Mouse (Mus musculus): ENCODE results near the gene Map7. TPM values are rescaled to one million over a fixed set of nuclear protein-coding genes. Genes with fewer than 3 reads are reported as not detected.
A peak's percentile ranks its signal among the peaks of the same experiment; 100 is the strongest.

Gene Map7
- total and polyA plus RNA-seq, 2 experiments = 11.1 to 13.7 TPM

DNA sequence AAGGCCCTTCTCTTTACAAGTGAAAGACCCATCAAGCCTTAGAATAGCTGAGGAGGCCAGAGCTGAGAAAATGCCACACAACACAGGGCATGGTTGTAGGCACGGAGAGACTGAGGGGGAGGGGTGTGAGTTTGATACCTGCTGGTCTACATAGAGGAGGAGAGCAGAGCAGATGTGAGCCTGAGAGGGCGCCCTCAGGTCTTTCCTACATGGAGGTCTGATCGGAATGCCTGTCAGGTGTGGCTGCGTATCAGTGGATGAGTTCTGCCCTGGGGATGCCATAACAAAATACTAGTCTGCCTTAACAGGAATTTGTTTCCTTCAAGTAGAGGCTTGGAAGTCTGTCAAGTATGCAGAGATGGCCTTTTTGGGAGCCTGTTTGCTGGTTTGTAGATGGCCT is 37.0 kb downstream of the Map7 start:
- Histone ChIP-seq H3K27me3 (ENCODE audit: control insufficient read depth, insufficient read depth, low read length) (no peaks in the 10 kb centered on the region), H3K9ac (ENCODE audit: low read depth, low read length) (no peak overlapping the region), H3K36me3 (ENCODE audit: control insufficient read depth, insufficient read depth, low read length) (no peaks in the 10 kb centered on the region), H3K4me1 (ENCODE audit: control insufficient read depth, insufficient read depth, low read length) (peaks cover 17% of the 10 kb centered on the region), H3K79me2 (ENCODE audit: control insufficient read depth, insufficient read depth, low read length) (peaks cover 44% of the 10 kb centered on the region), H3K4me3 (ENCODE audit: insufficient read depth, low read depth, low read length) (no peak overlapping the region), H3K27ac (replicated peaks; ENCODE audit: insufficient read depth, low read depth, low read length) (no peak overlapping the region)
- TF ChIP-seq POLR2A (IDR thresholded peaks at IDR 0.05; ENCODE audit: extremely low read depth, insufficient read depth, low read length) (no peak), CTCF (IDR thresholded peaks at IDR 0.05; ENCODE audit: low read depth, low read length) (no peak)
- no peak for DNase-seq (ENCODE audit: extremely low read depth, low read depth, low spot score)
- 94% methylated on average over 4 of the region's 4 CpGs for WGBS

DNA sequence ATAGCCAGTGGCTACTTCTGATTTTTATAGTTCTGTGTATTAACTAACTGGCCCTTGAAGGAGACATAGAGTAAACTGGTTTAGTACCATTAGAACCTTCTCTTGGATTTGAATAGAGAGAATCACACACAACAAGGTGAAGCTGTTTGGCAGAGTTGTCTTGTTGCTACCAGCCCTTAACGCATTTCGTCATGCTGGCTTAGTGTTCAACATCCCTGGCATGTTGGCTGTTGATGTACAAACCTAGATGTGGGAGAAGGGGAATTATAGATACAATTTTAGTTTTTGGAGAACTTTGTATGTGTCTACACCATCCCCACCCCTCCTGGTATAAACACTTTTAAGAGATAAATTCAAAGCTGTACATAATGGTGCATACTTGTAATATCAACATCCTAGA is 37.5 kb downstream of the Map7 start:
- no peaks in the 10 kb centered on the region for H3K27me3 ChIP-seq (ENCODE audit: control insufficient read depth, insufficient read depth, low read length)
- H3K79me2 ChIP-seq (ENCODE audit: control insufficient read depth, insufficient read depth, low read length) = peaks cover 42% of the 10 kb centered on the region
- H3K9ac ChIP-seq (ENCODE audit: low read depth, low read length) = no peak overlapping the region
- WGBS = 49% methylated on average over 2 of the region's 2 CpGs
- H3K36me3 ChIP-seq (ENCODE audit: control insufficient read depth, insufficient read depth, low read length) = no peaks in the 10 kb centered on the region
- H3K27ac ChIP-seq (replicated peaks; ENCODE audit: insufficient read depth, low read depth, low read length) = no peak overlapping the region
- TF ChIP-seq POLR2A (IDR thresholded peaks at IDR 0.05; ENCODE audit: extremely low read depth, insufficient read depth, low read length) = no peak
- no peak for TF ChIP-seq CTCF (IDR thresholded peaks at IDR 0.05; ENCODE audit: low read depth, low read length)
- peaks cover 17% of the 10 kb centered on the region for H3K4me1 ChIP-seq (ENCODE audit: control insufficient read depth, insufficient read depth, low read length)
- H3K4me3 ChIP-seq (ENCODE audit: insufficient read depth, low read depth, low read length) = no peak overlapping the region
- peak; percentile 59 for DNase-seq (ENCODE audit: extremely low read depth, low read depth, low spot score)

DNA sequence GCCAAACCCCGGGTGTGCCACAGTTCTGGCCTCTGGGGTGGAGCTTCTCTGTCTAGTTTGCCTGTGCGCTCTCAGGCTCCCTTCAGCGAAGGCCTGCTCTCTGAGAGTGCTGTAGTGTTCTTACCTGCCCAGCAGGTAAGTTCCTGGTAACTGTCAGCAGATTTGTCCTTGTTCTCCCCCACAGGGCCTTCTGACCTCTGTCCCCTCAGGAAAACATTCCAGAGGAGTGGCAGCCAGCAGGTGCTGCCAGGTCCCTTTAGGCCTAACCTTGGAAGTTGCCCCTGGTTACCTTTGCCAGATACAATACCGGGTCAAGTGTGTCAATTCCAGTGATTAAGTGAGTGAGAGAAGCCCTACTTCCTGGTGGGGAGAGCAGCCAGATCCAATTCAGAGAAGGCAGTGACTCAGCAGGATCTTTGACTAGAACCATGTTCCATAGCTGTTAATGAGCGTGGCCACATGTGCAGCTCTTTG is 38.6 kb downstream of the Map7 start:
- Histone ChIP-seq H3K36me3 (ENCODE audit: control insufficient read depth, insufficient read depth, low read length) (no peaks in the 10 kb centered on the region), H3K4me1 (ENCODE audit: control insufficient read depth, insufficient read depth, low read length) (peaks cover 17% of the 10 kb centered on the region), H3K27ac (replicated peaks; ENCODE audit: insufficient read depth, low read depth, low read length) (peak overlapping the region; percentile 78), H3K9ac (ENCODE audit: low read depth, low read length) (0 out of 2 replicates have a peak overlapping the region, but pooled peaks have one; percentile 1), H3K4me3 (ENCODE audit: insufficient read depth, low read depth, low read length) (no peak overlapping the region), H3K79me2 (ENCODE audit: control insufficient read depth, insufficient read depth, low read length) (peaks cover 40% of the 10 kb centered on the region; the same call in 1 of the 2 replicates), H3K27me3 (ENCODE audit: control insufficient read depth, insufficient read depth, low read length) (no peaks in the 10 kb centered on the region)
- TF ChIP-seq POLR2A (IDR thresholded peaks at IDR 0.05; ENCODE audit: extremely low read depth, insufficient read depth, low read length) = no peak
- TF ChIP-seq CTCF (IDR thresholded peaks at IDR 0.05; ENCODE audit: low read depth, low read length) = no peak
- peak; percentile 98 for DNase-seq (ENCODE audit: extremely low read depth, low read depth, low spot score)
- WGBS = 22% methylated on average over 5 of the region's 5 CpGs

DNA sequence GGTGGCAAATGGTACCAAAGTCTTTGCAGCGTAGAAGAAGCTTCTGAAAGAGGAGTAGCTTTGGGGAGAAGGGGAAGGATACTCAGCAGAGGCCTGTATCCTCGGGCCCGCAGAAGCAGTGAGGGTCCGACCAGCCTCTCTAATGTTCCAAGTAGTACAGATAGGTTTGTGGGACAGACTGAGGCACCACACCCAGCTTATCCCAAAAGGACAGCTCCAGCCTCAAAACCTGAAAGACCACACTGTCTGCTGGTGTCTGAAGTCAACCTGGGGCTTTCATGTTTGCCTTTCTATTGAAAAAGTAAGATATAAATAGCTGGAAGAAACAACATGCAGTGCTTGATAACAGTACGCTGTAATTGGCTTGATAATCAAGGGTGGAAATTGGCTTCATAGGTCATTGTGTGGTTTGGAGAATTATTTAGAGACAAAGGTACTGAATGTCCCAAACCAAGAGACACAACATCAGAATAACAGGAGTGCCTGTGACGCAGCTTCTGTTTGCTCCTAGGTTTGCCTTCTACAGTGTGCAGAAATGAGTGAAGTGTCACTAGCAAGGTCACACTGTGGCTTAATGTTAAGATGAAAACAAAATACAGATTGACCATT is 42.0 kb downstream of the Map7 start:
- H3K79me2 ChIP-seq (ENCODE audit: control insufficient read depth, insufficient read depth, low read length) = peaks cover 25% of the 10 kb centered on the region; the same call in 1 of the 2 replicates
- no peak overlapping the region for H3K9ac ChIP-seq (ENCODE audit: low read depth, low read length)
- no peak overlapping the region for H3K4me3 ChIP-seq (ENCODE audit: insufficient read depth, low read depth, low read length)
- H3K4me1 ChIP-seq (ENCODE audit: control insufficient read depth, insufficient read depth, low read length) = peaks cover 14% of the 10 kb centered on the region
- H3K36me3 ChIP-seq (ENCODE audit: control insufficient read depth, insufficient read depth, low read length) = no peaks in the 10 kb centered on the region
- no peak for TF ChIP-seq POLR2A (IDR thresholded peaks at IDR 0.05; ENCODE audit: extremely low read depth, insufficient read depth, low read length)
- TF ChIP-seq CTCF (IDR thresholded peaks at IDR 0.05; ENCODE audit: low read depth, low read length) = no peak
- WGBS = 79% methylated on average over 6 of the region's 6 CpGs
- H3K27me3 ChIP-seq (ENCODE audit: control insufficient read depth, insufficient read depth, low read length) = no peaks in the 10 kb centered on the region
- H3K27ac ChIP-seq (replicated peaks; ENCODE audit: insufficient read depth, low read depth, low read length) = no peak overlapping the region
- peak; percentile 65 for DNase-seq (ENCODE audit: extremely low read depth, low read depth, low spot score)

DNA sequence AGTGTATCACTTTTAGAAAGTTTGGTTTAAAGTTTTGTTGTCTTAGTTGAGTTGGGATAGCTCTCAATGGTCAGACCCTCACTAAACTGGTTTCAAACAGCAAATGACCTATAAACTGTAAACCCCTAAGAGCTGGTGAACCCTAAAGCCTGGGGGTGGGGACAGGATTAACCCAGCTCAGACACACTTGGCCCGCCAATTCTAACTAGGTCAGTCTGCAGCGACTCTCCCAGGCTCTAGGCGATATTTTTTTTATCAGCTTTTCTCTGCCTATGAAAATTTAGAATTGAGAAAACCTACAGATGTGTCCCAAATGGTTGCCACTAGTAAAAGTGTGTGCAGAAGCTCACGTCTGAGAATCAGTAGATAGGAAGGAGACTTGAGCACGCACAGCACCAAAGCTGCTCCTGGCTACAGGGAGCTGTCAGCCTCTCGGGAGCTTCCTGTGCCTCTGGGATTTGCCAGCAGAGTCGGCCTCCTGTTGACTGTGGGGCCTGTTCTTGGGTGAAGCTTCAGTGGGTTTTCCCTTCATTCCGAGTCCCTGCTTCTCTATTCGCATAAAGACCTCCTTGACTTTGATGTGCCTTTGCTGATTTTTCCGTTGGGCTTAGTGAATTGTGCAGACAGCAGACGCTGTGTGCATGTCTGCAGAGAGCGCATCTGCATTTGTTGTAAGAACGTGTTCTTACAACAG is 46.7 kb downstream of the Map7 start:
- peaks cover 6% of the 10 kb centered on the region; the same call in 1 of the 2 replicates for H3K4me1 ChIP-seq (ENCODE audit: control insufficient read depth, insufficient read depth, low read length)
- 61% methylated on average over 13 of the region's 13 CpGs for WGBS
- H3K27ac ChIP-seq (replicated peaks; ENCODE audit: insufficient read depth, low read depth, low read length) = no peak overlapping the region
- no peak overlapping the region for H3K4me3 ChIP-seq (ENCODE audit: insufficient read depth, low read depth, low read length)
- no peaks in the 10 kb centered on the region for H3K36me3 ChIP-seq (ENCODE audit: control insufficient read depth, insufficient read depth, low read length)
- H3K27me3 ChIP-seq (ENCODE audit: control insufficient read depth, insufficient read depth, low read length) = no peaks in the 10 kb centered on the region
- DNase-seq (ENCODE audit: extremely low read depth, low read depth, low spot score) = no peak
- no peak overlapping the region for H3K9ac ChIP-seq (ENCODE audit: low read depth, low read length)
- TF ChIP-seq POLR2A (IDR thresholded peaks at IDR 0.05; ENCODE audit: extremely low read depth, insufficient read depth, low read length) (no peak), CTCF (IDR thresholded peaks at IDR 0.05; ENCODE audit: low read depth, low read length) (no peak)
- H3K79me2 ChIP-seq (ENCODE audit: control insufficient read depth, insufficient read depth, low read length) = peaks cover 13% of the 10 kb centered on the region; the same call in 1 of the 2 replicates

DNA sequence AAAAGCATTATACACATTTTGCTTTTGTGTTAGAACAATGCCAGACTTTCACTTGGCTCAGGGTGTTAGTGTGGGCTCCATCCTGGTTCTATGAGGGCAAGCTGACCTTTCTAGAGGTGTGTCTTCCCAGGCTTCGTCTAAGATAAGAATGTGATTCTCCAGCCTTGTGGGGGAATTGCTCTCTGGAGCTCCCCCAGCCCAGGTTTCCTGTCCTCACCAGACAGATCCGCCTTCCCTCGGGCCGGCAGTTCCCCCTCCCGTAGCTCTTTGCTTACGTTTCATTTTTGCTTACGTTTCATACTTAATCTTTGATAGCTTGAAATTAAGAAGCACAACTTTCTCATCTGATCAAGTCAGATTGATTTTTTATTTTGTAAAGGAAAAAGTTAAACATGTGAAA is 48.8 kb downstream of the Map7 start:
- TF ChIP-seq POLR2A (IDR thresholded peaks at IDR 0.05; ENCODE audit: extremely low read depth, insufficient read depth, low read length) (no peak), CTCF (IDR thresholded peaks at IDR 0.05; ENCODE audit: low read depth, low read length) (no peak)
- Histone ChIP-seq H3K9ac (ENCODE audit: low read depth, low read length) (no peak overlapping the region), H3K27me3 (ENCODE audit: control insufficient read depth, insufficient read depth, low read length) (no peaks in the 10 kb centered on the region), H3K36me3 (ENCODE audit: control insufficient read depth, insufficient read depth, low read length) (no peaks in the 10 kb centered on the region), H3K4me1 (ENCODE audit: control insufficient read depth, insufficient read depth, low read length) (peaks cover 17% of the 10 kb centered on the region), H3K27ac (replicated peaks; ENCODE audit: insufficient read depth, low read depth, low read length) (no peak overlapping the region), H3K4me3 (ENCODE audit: insufficient read depth, low read depth, low read length) (no peak overlapping the region), H3K79me2 (ENCODE audit: control insufficient read depth, insufficient read depth, low read length) (peaks cover 14% of the 10 kb centered on the region; the same call in 1 of the 2 replicates)
- 67% methylated on average over 7 of the region's 7 CpGs for WGBS
- DNase-seq (ENCODE audit: extremely low read depth, low read depth, low spot score) = no peak

Measured in liver, adult 2 months (tissue).